Mouse (Mus musculus) MEL (cell line): ENCODE data around the gene Nt5dc3. TPM values are rescaled to one million over a fixed set of nuclear protein-coding genes. Genes with fewer than 3 reads are reported as not detected.

ENCODE experiments used
- DNase-seq: peaks from one replicate; pipeline ENCODE4 v3.0.0; 2011; ENCODE audit warnings: low read depth, low spot score
- H3K27ac ChIP-seq: 2 replicates; pipeline ENCODE4 v1.5.1; 2012; ENCODE audit warnings: low read depth, mild to moderate bottlenecking, control low read depth, low read length, moderate library complexity; ENCODE audit not compliant: control insufficient read depth
- H3K27me3 ChIP-seq, 2 experiments: fragments of 150-350 bp in 1 of 2; sonication (generic) in 1 of 2; 2 replicates each; pipeline ENCODE4 v1.6.1; 2012; ENCODE audit warnings: low read length in 2 of 2, mild to moderate bottlenecking in 2 of 2, improper control_type of control experiment in 1 of 2, moderate library complexity in 1 of 2; ENCODE audit not compliant: insufficient read depth in 2 of 2, control insufficient read depth in 1 of 2
- H3K36me3 ChIP-seq, 2 experiments: 2 replicates each; pipeline ENCODE4 v1.6.1; 2012 to 2014; ENCODE audit warnings: low read length in 2 of 2, improper control_type of control experiment in 1 of 2, inconsistent platforms in 1 of 2, mild to moderate bottlenecking in 1 of 2; ENCODE audit not compliant: insufficient read depth in 2 of 2, control insufficient read depth in 1 of 2
- H3K4me1 ChIP-seq, 2 experiments: fragments of 150-350 bp in 1 of 2; sonication (generic) in 1 of 2; 2 replicates each; pipeline ENCODE4 v1.6.1; 2012; ENCODE audit warnings: low read length in 2 of 2, improper control_type of control experiment in 1 of 2, mild to moderate bottlenecking in 1 of 2; ENCODE audit not compliant: insufficient read depth in 2 of 2, control insufficient read depth in 1 of 2
- H3K4me3 ChIP-seq, 2 experiments: fragments of 150-350 bp in 1 of 2; sonication (generic) in 1 of 2; 2 replicates each; pipeline ENCODE4 v1.5.1; 2012; ENCODE audit warnings: low read depth in 2 of 2, low read length in 2 of 2, mild to moderate bottlenecking in 2 of 2, moderate library complexity in 2 of 2, control low read depth in 1 of 2, improper control_type of control experiment in 1 of 2; ENCODE audit not compliant: control insufficient read depth in 1 of 2, insufficient read depth in 1 of 2
- H3K79me2 ChIP-seq: 2 replicates; pipeline ENCODE4 v1.6.1; 2012; ENCODE audit warnings: mild to moderate bottlenecking, low read length, moderate library complexity; ENCODE audit not compliant: control insufficient read depth, poor library complexity, insufficient read depth
- H3K9ac ChIP-seq: 2 replicates; pipeline ENCODE4 v1.6.1; 2012; ENCODE audit warnings: low read depth, mild to moderate bottlenecking, control low read depth, low read length, moderate library complexity; ENCODE audit not compliant: control insufficient read depth, poor library complexity, severe bottlenecking
- H3K9me3 ChIP-seq: fragments of 150-350 bp; sonication (generic); replicated peaks from 2 replicates; pipeline ENCODE4 v1.6.1; 2012; ENCODE audit warnings: mild to moderate bottlenecking, low read length, improper control_type of control experiment, moderate library complexity; ENCODE audit not compliant: insufficient read depth
- BHLHE40 ChIP-seq: IDR thresholded peaks from 2 replicates; pipeline ENCODE4 v1.6.1; 2012; ENCODE audit warnings: low read depth, mild to moderate bottlenecking, inconsistent platforms, low read length, improper control_type of control experiment, borderline replicate concordance
- CHD1 ChIP-seq: IDR thresholded peaks from 2 replicates; pipeline ENCODE4 v1.6.1; 2012; ENCODE audit warnings: low read depth, mild to moderate bottlenecking, inconsistent platforms, low read length, improper control_type of control experiment
- CTCF ChIP-seq, 3 experiments: IDR thresholded peaks in 2 of 3; conservative IDR thresholded peaks in 1 of 3; 2 replicates each; pipeline ENCODE4 v1.5.1; 2011 to 2012; ENCODE audit warnings: low read length in 3 of 3, low read depth in 2 of 3, mild to moderate bottlenecking in 2 of 3, improper control_type of control experiment in 1 of 3, inconsistent platforms in 1 of 3, mixed read lengths in 1 of 3, moderate library complexity in 1 of 3; ENCODE audit not compliant: control insufficient read depth in 1 of 3, insufficient read depth in 1 of 3, poor library complexity in 1 of 3, severe bottlenecking in 1 of 3
- EP300 ChIP-seq, 2 experiments: IDR thresholded peaks; 2 replicates each; pipeline ENCODE4 v1.6.1; 2011; ENCODE audit warnings: improper control_type of control experiment in 2 of 2, low read length in 2 of 2, low read depth in 1 of 2, mild to moderate bottlenecking in 1 of 2
- GABPA ChIP-seq: IDR thresholded peaks from 2 replicates; pipeline ENCODE4 v1.6.1; 2012; ENCODE audit warnings: low read depth, mild to moderate bottlenecking, inconsistent platforms, low read length, improper control_type of control experiment, moderate library complexity
- JUND ChIP-seq: IDR thresholded peaks from 2 replicates; pipeline ENCODE4 v1.6.1; 2011; ENCODE audit warnings: low read depth, mild to moderate bottlenecking, improper control_type of control experiment, low read length
- MAFK ChIP-seq: IDR thresholded peaks from 2 replicates; pipeline ENCODE4 v1.6.1; 2011; ENCODE audit warnings: low read depth, mild to moderate bottlenecking, low read length, improper control_type of control experiment, borderline replicate concordance
- MEF2A ChIP-seq: IDR thresholded peaks from 2 replicates; pipeline ENCODE4 v1.6.1; 2014; ENCODE audit warnings: low read depth, mild to moderate bottlenecking, inconsistent platforms, low read length, improper control_type of control experiment; ENCODE audit not compliant: poor library complexity, insufficient replicate concordance, severe bottlenecking; ENCODE audit errors: extremely low read depth
- MYC ChIP-seq: IDR thresholded peaks from 2 replicates; pipeline ENCODE4 v1.6.1; 2011; ENCODE audit warnings: low read depth, mild to moderate bottlenecking, low read length, improper control_type of control experiment, moderate library complexity
- RCOR1 ChIP-seq: IDR thresholded peaks from 2 replicates; pipeline ENCODE4 v1.6.1; 2012; ENCODE audit warnings: low read depth, mild to moderate bottlenecking, inconsistent platforms, low read length, improper control_type of control experiment
- TAL1 ChIP-seq: IDR thresholded peaks from 2 replicates; pipeline ENCODE4 v1.6.1; 2012; ENCODE audit warnings: mild to moderate bottlenecking, inconsistent platforms, low read length, moderate library complexity, mixed read lengths
- TBP ChIP-seq: IDR thresholded peaks from 2 replicates; pipeline ENCODE4 v1.8.0; 2011; ENCODE audit warnings: low read depth, low read length, improper control_type of control experiment
- ZKSCAN1 ChIP-seq: IDR thresholded peaks from 2 replicates; pipeline ENCODE4 v1.6.1; 2012; ENCODE audit warnings: low read depth, mild to moderate bottlenecking, inconsistent platforms, low read length, improper control_type of control experiment, moderate library complexity
- ZMIZ1 ChIP-seq: IDR thresholded peaks from 2 replicates; pipeline ENCODE4 v1.6.1; 2012; ENCODE audit warnings: low read depth, mild to moderate bottlenecking, inconsistent platforms, low read length, improper control_type of control experiment, moderate library complexity
- ZNF384 ChIP-seq: IDR thresholded peaks from 2 replicates; pipeline ENCODE4 v1.6.1; 2012; ENCODE audit warnings: low read depth, mild to moderate bottlenecking, inconsistent platforms, low read length, improper control_type of control experiment
- polyA plus RNA-seq, 2 experiments: library from polyadenylated mRNA; stranded (reverse) in 1 of 2; unstranded in 1 of 2; fragments of >175 nt in 1 of 2; fragments of >200 nt in 1 of 2; gene quantifications; 2 replicates each; pipeline versions ENCODE4 v1.2.1 to v1.2.4; 2012; ENCODE audit warnings: low replicate concordance in 2 of 2, low read depth in 1 of 2; ENCODE audit not compliant: insufficient read length in 2 of 2, insufficient read depth in 1 of 2, missing spikeins in 1 of 2
- total RNA-seq: library from RNA; depleted of rRNA; stranded (reverse); fragments of 300-350 nt; gene quantifications from 2 replicates; pipeline ENCODE4 v1.2.3, GENCODE M21; 2012

Nt5dc3 gene
- total and polyA plus RNA-seq, 3 experiments = 9.7 to 15.6 TPM; not detected in 1

DNA sequence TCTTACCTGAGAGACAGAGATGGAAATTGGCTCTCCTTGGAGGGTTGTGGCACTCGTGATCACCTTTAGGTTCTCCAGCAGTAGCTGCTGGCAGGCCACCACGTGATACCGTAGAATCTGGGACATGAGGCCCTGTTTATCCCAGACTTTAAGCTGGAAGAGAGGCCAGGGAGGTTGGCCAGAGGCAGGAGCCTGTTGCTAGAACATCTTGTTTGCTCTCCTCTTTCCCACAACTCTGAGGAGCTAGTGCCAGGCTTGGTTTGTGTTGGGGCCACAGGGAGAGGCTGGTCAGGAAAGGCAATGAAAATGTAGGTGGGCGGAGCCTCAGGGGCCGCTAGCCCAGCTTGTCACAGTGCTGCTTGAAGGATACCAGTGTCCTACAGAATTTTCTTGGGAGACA, 93.8 kb downstream of the Nt5dc3 start:
- TF ChIP-seq JUND (no peak), TAL1 (no peak), ZNF384 (no peak), BHLHE40 (no peak), ZKSCAN1 (no peak), TBP (no peak), MAFK (no peak), CHD1 (no peak), RCOR1 (no peak), MYC (no peak), EP300 (IDR thresholded peaks at IDR 0.05; ENCODE audit: low read depth in 1 of 2, low read length in 2 of 2) (no peak)
- no peak overlapping the region for H3K4me3 ChIP-seq
- H3K4me1 ChIP-seq = no peaks in the 10 kb centered on the region
- no peaks in the 10 kb centered on the region for H3K27me3 ChIP-seq
- H3K79me2 ChIP-seq = no peaks in the 10 kb centered on the region
- H3K27ac ChIP-seq = no peak overlapping the region
- no peaks in the 10 kb centered on the region for H3K9me3 ChIP-seq
- no peak for DNase-seq
- no peak overlapping the region for H3K9ac ChIP-seq
- H3K36me3 ChIP-seq = no peaks in the 10 kb centered on the region

- Histone ChIP-seq H3K27me3 (no peaks in the 10 kb centered on the region), H3K4me1 (no peaks in the 10 kb centered on the region), H3K79me2 (no peaks in the 10 kb centered on the region), H3K4me3 (no peak overlapping the region), H3K36me3 (no peaks in the 10 kb centered on the region), H3K9me3 (no peaks in the 10 kb centered on the region), H3K27ac (no peak overlapping the region), H3K9ac (no peak overlapping the region)
- TF ChIP-seq JUND (no peak), ZMIZ1 (no peak), GABPA (no peak), CTCF (IDR thresholded peaks at IDR 0.05 in 2 of 3, conservative IDR thresholded peaks at IDR 0.05 in 1 of 3; ENCODE audit: control insufficient read depth in 1 of 3, insufficient read depth in 1 of 3, low read depth in 2 of 3, low read length in 3 of 3, poor library complexity in 1 of 3, severe bottlenecking in 1 of 3) (no peak), TAL1 (no peak), MEF2A (no peak)
- DNase-seq = no peak
Observed at GRCm38 (mm10) chr10:86878721-86879120, 99.9 kb downstream of the Nt5dc3 start.

DNA sequence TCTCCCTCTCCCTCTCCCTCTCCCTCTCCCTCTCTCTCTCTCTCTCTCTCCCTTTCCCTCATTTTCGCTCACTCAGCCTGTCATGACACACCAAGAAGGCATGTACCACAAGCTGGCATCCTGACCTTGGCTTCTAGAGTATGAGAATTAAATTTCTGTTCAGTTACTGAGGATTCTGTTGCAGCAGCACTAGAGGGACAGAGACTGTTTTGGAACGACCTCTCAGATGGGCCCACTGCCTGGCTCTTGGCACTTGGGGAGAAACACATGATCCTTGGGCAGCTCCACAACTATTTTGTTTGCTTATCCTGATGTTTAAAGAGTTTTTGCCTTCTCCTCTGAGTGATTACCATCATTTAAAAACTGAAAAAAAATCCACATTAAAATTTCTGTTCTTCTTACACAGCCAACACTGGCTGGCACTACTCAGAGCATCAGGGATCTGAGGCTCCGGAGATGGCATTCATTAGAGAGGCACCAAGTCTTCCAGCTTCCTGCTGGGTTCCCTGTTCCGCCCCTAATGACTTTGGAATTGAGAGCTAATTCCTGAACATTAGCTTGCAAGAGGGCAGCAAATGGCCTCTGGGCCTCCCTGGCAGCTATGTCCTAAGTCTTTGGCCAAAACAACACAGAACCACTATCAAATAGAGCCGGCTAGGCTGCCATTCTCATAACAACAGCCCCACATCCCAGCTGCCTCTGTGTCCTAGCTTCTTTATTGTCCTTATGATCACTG, 101.4 kb downstream of the Nt5dc3 start:
- H3K36me3 ChIP-seq = no peaks in the 10 kb centered on the region
- no peak overlapping the region for H3K27ac ChIP-seq
- no peak overlapping the region for H3K9ac ChIP-seq
- TF ChIP-seq ZNF384 = no peak
- no peaks in the 10 kb centered on the region for H3K9me3 ChIP-seq
- no peaks in the 10 kb centered on the region for H3K4me1 ChIP-seq
- H3K4me3 ChIP-seq = no peak overlapping the region
- no peak for DNase-seq
- H3K27me3 ChIP-seq = no peaks in the 10 kb centered on the region
- H3K79me2 ChIP-seq = no peaks in the 10 kb centered on the region
